Mouse (Mus musculus) C2C12 (cell line): ENCODE results near the gene Cr2.

Experiments used
- CEBPB ChIP-seq: IDR thresholded peaks from one replicate; pipeline ENCODE4 v1.6.1; 2011; ENCODE audit warnings: low read depth, mild to moderate bottlenecking, control low read depth, moderate library complexity
- CTCF ChIP-seq: IDR thresholded peaks from one replicate; pipeline ENCODE4 v1.5.1; 2011; ENCODE audit not compliant: control insufficient read depth, insufficient read depth, insufficient read length
- FOSL1 ChIP-seq: IDR thresholded peaks from one replicate; pipeline ENCODE4 v1.8.0; 2011; ENCODE audit warnings: mild to moderate bottlenecking, low read length; ENCODE audit not compliant: poor library complexity, insufficient read depth, severe bottlenecking
- MAX ChIP-seq: IDR thresholded peaks from one replicate; pipeline ENCODE4 v1.6.1; 2011; ENCODE audit warnings: mild to moderate bottlenecking, control low read depth
- MYOD1 ChIP-seq: IDR thresholded peaks from one replicate; pipeline ENCODE4 v1.6.1; 2011; ENCODE audit warnings: low read depth; ENCODE audit not compliant: control insufficient read depth, insufficient read length
- USF1 ChIP-seq: IDR thresholded peaks from one replicate; pipeline ENCODE4 v1.6.1; 2011; ENCODE audit warnings: low read depth, mild to moderate bottlenecking, control low read depth, moderate library complexity

DNA sequence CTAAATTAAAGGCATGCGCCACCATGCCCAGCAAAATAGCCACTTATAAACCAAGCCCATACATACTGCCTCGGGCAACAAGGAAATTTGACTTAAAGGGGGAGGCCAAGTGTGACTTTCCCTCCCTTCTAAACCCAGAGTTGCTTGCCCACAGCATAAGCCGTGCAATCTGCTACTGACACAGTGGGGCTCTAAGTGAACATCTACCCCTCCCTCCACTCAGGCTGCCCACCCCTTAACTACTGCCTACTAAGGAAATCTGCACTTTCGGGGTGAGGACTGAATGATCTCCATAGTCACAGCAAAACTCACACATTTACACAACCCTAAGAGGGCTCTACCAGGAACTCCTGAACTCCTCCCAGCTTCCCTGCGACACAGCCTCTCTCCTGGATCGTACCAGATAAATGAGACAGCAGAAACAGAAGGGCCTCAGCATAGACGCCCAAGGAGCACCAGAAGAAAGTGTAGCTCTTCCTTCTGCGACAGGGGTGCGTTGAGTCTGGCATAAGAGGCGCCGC is 84.8 kb downstream of the Cr2 start:
- no peak for TF ChIP-seq CTCF
- no peak for TF ChIP-seq MAX
- TF ChIP-seq USF1 = no peak
- TF ChIP-seq CEBPB = no peak
- TF ChIP-seq MYOD1 = no peak
- TF ChIP-seq FOSL1 = no peak
